Mouse (Mus musculus) liver, embryonic 14.5 days (tissue): ENCODE measurements around the gene Endog. TPM values are rescaled to one million over a fixed set of nuclear protein-coding genes. Genes with fewer than 3 reads are reported as not detected.

ENCODE experiments used
- ATAC-seq: fragments of 200-750 bp; cut with Nextera tagmentation; 2 replicates; pipeline ENCODE4 v1.8.0; 2017; ENCODE audit warnings: moderate number of reproducible peaks, mild to moderate bottlenecking, moderate library complexity; ENCODE audit not compliant: insufficient read depth
- DNase-seq, 3 experiments: peaks; one replicate each; pipeline ENCODE4 v3.0.0-alpha.2; 2012 to 2013; ENCODE audit warnings: low read depth in 3 of 3, low spot score in 3 of 3
- H3K27ac ChIP-seq: fragments of 300-500 bp; sonication (generic); 2 replicates; pipeline ENCODE4 v1.5.1; 2014; ENCODE audit warnings: moderate library complexity, mild to moderate bottlenecking, control low read depth, inconsistent platforms
- H3K27me3 ChIP-seq: fragments of 300-500 bp; sonication (generic); 2 replicates; pipeline ENCODE4 v1.6.1; 2014; ENCODE audit warnings: mild to moderate bottlenecking, low read length, moderate library complexity; ENCODE audit not compliant: control insufficient read depth, insufficient read depth
- H3K36me3 ChIP-seq: fragments of 300-500 bp; sonication (generic); replicated peaks from 2 replicates; pipeline ENCODE4 v1.6.1; 2014; ENCODE audit warnings: low read depth; ENCODE audit not compliant: control insufficient read depth, insufficient read depth
- H3K4me1 ChIP-seq, 2 experiments: fragments of 200-500 bp in 1 of 2; fragments of 300-500 bp in 1 of 2; sonication (generic) in 1 of 2; replicated peaks; 2 replicates each; pipeline ENCODE4 v1.6.1; 2012 to 2014; ENCODE audit warnings: antibody characterized with exemption in 1 of 2, inconsistent platforms in 1 of 2, low read length in 1 of 2; ENCODE audit not compliant: control insufficient read depth in 2 of 2, insufficient read depth in 2 of 2
- H3K4me2 ChIP-seq: fragments of 300-500 bp; sonication (generic); 2 replicates; pipeline ENCODE4 v1.6.1; 2014; ENCODE audit warnings: low read depth, mild to moderate bottlenecking, control low read depth, moderate library complexity
- H3K4me3 ChIP-seq, 2 experiments: fragments of 200-500 bp in 1 of 2; fragments of 300-500 bp in 1 of 2; sonication (generic) in 1 of 2; 2 replicates each; pipeline ENCODE4 v1.5.1; 2012 to 2014; ENCODE audit warnings: low read depth in 2 of 2, low read length in 2 of 2, mild to moderate bottlenecking in 2 of 2, control low read depth in 1 of 2, inconsistent platforms in 1 of 2, moderate library complexity in 1 of 2; ENCODE audit not compliant: insufficient read depth in 1 of 2
- H3K9ac ChIP-seq: fragments of 300-500 bp; sonication (generic); replicated peaks from 2 replicates; pipeline ENCODE4 v1.6.1; 2014; ENCODE audit warnings: mild to moderate bottlenecking, control low read depth, moderate library complexity
- H3K9me3 ChIP-seq: fragments of 300-500 bp; sonication (generic); 2 replicates; pipeline ENCODE4 v1.6.1; 2016; ENCODE audit warnings: low read length, mixed read lengths; ENCODE audit not compliant: control insufficient read depth
- CTCF ChIP-seq: IDR thresholded peaks from 2 replicates; pipeline ENCODE4 v1.5.1; 2016; ENCODE audit warnings: antibody characterized with exemption, low read depth, control low read depth
- EP300 ChIP-seq: IDR thresholded peaks from 2 replicates; pipeline ENCODE4 v1.6.1; 2016; ENCODE audit warnings: antibody characterized with exemption, low read depth
- WGBS: fragments of 180-500 bp; shearing (Covaris S2); extraction: QIAGEN DNeasy Blood & Tissue Kit; methylation state at CpG from one replicate; pipeline ENCODE4 v1.1.7; 2014; ENCODE audit not compliant: insufficient replicate concordance; 5-methylcytosine and 5-hydroxymethylcytosine counted together
- polyA plus RNA-seq, 2 experiments: library from polyadenylated mRNA; depleted of rRNA in 1 of 2; stranded (reverse) in 1 of 2; unstranded in 1 of 2; fragments of >200 nt; fragmentation: Nextera tagmentation in 1 of 2; extraction: Ambion mirVana in 1 of 2; gene quantifications; 2 replicates each; pipeline versions ENCODE4 v1.2.1 to v1.2.3; 2012 to 2014

Gene Endog
- polyA plus RNA-seq, 2 experiments = 11.9 to 20.3 TPM

- ATAC-seq = no peak
These were observed 43.5 kb downstream of the Endog start for GRCm38 (mm10) chr2:30214745-30215144.

GRCm38 (mm10) chr2:30215493-30215892, 44.2 kb downstream of the Endog start:
- Histone ChIP-seq H3K4me2 (no peak overlapping the region), H3K9ac (no peak overlapping the region), H3K4me1 (peaks cover 0 to 4% of the 10 kb centered on the region in 2 experiments; a peak in 1 of 4 replicates), H3K4me3 (no peak overlapping the region), H3K36me3 (no peaks in the 10 kb centered on the region), H3K27ac (no peak overlapping the region), H3K27me3 (no peaks in the 10 kb centered on the region), H3K9me3 (no peaks in the 10 kb centered on the region)
- DNase-seq (no peak), ATAC-seq (no peak)
- TF ChIP-seq EP300 (no peak), CTCF (no peak)
- WGBS = 73% methylated on average over 6 of the region's 6 CpGs

More at GRCm38 (mm10) chr2:30214745-30215144, 43.5 kb downstream of the Endog start:
- H3K4me3 ChIP-seq = no peak overlapping the region
- peaks cover 0 to 4% of the 10 kb centered on the region in 2 experiments; a peak in 1 of 4 replicates for H3K4me1 ChIP-seq
- no peaks in the 10 kb centered on the region for H3K27me3 ChIP-seq
- H3K36me3 ChIP-seq = no peaks in the 10 kb centered on the region
- DNase-seq = no peak
- no peaks in the 10 kb centered on the region for H3K9me3 ChIP-seq
- no peak overlapping the region for H3K4me2 ChIP-seq
- TF ChIP-seq EP300 = no peak
- no peak for TF ChIP-seq CTCF
- no peak overlapping the region for H3K27ac ChIP-seq
- H3K9ac ChIP-seq = no peak overlapping the region
- WGBS = 67% methylated on average over 3 of the region's 3 CpGs

DNA sequence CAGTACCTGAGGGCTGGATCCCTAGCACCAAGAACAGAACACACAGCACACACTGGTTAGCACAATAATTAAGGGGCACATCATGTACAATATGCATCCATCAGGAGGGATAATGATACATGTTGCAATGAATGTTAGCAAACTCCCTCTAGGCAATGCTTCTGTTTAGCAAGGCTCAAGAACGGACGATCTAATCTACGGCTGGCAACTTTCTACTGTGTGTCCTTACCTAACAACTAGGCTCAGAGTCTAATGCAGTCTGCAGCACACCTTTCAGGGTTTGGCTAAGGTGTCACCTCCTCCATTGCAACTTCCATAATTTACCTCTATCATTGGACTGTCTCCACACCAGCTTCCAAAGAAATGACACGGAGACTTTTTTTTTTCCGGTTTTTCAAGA, 45.0 kb downstream of the Endog start:
- H3K9me3 ChIP-seq = no peaks in the 10 kb centered on the region
- ATAC-seq (no peak), DNase-seq (no peak)
- peaks cover 0 to 4% of the 10 kb centered on the region in 2 experiments; a peak in 1 of 4 replicates for H3K4me1 ChIP-seq
- TF ChIP-seq CTCF (no peak), EP300 (no peak)
- no peaks in the 10 kb centered on the region for H3K27me3 ChIP-seq
- no peaks in the 10 kb centered on the region for H3K36me3 ChIP-seq
- H3K4me2 ChIP-seq = no peak overlapping the region
- 85% methylated on average over 5 of the region's 5 CpGs for WGBS
- H3K27ac ChIP-seq = no peak overlapping the region
- H3K4me3 ChIP-seq = no peak overlapping the region
- no peak overlapping the region for H3K9ac ChIP-seq

Other genes starting within 250 kb of the Endog start
- gene Gle1, start 236.1 kb upstream of the Endog start, polyA plus RNA-seq (2012; rRNA removed) = 11.2 and 13.5 TPM in 2 replicates
- gene Gle1, start 236.1 kb upstream of the Endog start, polyA plus RNA-seq (2014; fragmentation: Nextera tagmentation; extraction: Ambion mirVana) = 17.6 and 20.5 TPM in 2 replicates
- gene Sptan1, start 205.9 kb upstream of the Endog start, polyA plus RNA-seq (2012; rRNA removed) = 11.5 and 21.1 TPM in 2 replicates
- gene Sptan1, start 205.9 kb upstream of the Endog start, polyA plus RNA-seq (2014; fragmentation: Nextera tagmentation; extraction: Ambion mirVana) = 14.5 and 14.6 TPM in 2 replicates
- gene Wdr34, start 122.6 kb upstream of the Endog start, polyA plus RNA-seq (2012; rRNA removed) = 5.6 and 5.8 TPM in 2 replicates
- 6.0 and 6.8 TPM in 2 replicates for gene Wdr34, start 122.6 kb upstream of the Endog start, polyA plus RNA-seq (2014; fragmentation: Nextera tagmentation; extraction: Ambion mirVana)
- gene Set, start 114.1 kb upstream of the Endog start, polyA plus RNA-seq (2012; rRNA removed) = 56.1 and 159 TPM in 2 replicates
- 179 and 189 TPM in 2 replicates for gene Set, start 114.1 kb upstream of the Endog start, polyA plus RNA-seq (2014; fragmentation: Nextera tagmentation; extraction: Ambion mirVana)
- 3.0 and 3.5 TPM in 2 replicates for gene Pkn3, start 93.8 kb upstream of the Endog start, polyA plus RNA-seq (2012; rRNA removed)
- gene Pkn3, start 93.8 kb upstream of the Endog start, polyA plus RNA-seq (2014; fragmentation: Nextera tagmentation; extraction: Ambion mirVana) = 1.8 and 2.0 TPM in 2 replicates
- gene Zdhhc12, start 77.8 kb upstream of the Endog start, polyA plus RNA-seq (2012; rRNA removed) = 23.4 and 25.5 TPM in 2 replicates
- 17.4 and 21.5 TPM in 2 replicates for gene Zdhhc12, start 77.8 kb upstream of the Endog start, polyA plus RNA-seq (2014; fragmentation: Nextera tagmentation; extraction: Ambion mirVana)
- gene Zer1, start 46.9 kb upstream of the Endog start, polyA plus RNA-seq (2012; rRNA removed) = 8.1 and 8.5 TPM in 2 replicates
- 1.9 and 2.0 TPM in 2 replicates for gene Zer1, start 46.9 kb upstream of the Endog start, polyA plus RNA-seq (2014; fragmentation: Nextera tagmentation; extraction: Ambion mirVana)
- 11.3 and 12.7 TPM in 2 replicates for gene Tbc1d13, start 37.7 kb upstream of the Endog start, polyA plus RNA-seq (2012; rRNA removed)
- gene Tbc1d13, start 37.7 kb upstream of the Endog start, polyA plus RNA-seq (2014; fragmentation: Nextera tagmentation; extraction: Ambion mirVana) = 3.6 and 3.9 TPM in 2 replicates
- gene Spout1, start 7.0 kb downstream of the Endog start, polyA plus RNA-seq (2012; rRNA removed) = 18.6 and 20.3 TPM in 2 replicates
- gene Spout1, start 7.0 kb downstream of the Endog start, polyA plus RNA-seq (2014; fragmentation: Nextera tagmentation; extraction: Ambion mirVana) = 18.7 and 25.2 TPM in 2 replicates
- gene Kyat1, start 34.4 kb downstream of the Endog start, polyA plus RNA-seq (2012; rRNA removed) = 14.3 and 16.8 TPM in 2 replicates
- gene Kyat1, start 34.4 kb downstream of the Endog start, polyA plus RNA-seq (2014; fragmentation: Nextera tagmentation; extraction: Ambion mirVana) = 9.5 and 11.6 TPM in 2 replicates
- gene Lrrc8a, start 66.2 kb downstream of the Endog start, polyA plus RNA-seq (2012; rRNA removed) = 3.4 and 3.6 TPM in 2 replicates
- gene Lrrc8a, start 66.2 kb downstream of the Endog start, polyA plus RNA-seq (2014; fragmentation: Nextera tagmentation; extraction: Ambion mirVana) = 10.8 and 11.8 TPM in 2 replicates
- gene Gm28035, start 69.1 kb downstream of the Endog start, polyA plus RNA-seq (2012; rRNA removed) = 0.90 and 1.1 TPM in 2 replicates
- gene Gm28035, start 69.1 kb downstream of the Endog start, polyA plus RNA-seq (2014; fragmentation: Nextera tagmentation; extraction: Ambion mirVana) = 0.04 TPM in 1 of 2 replicates, not detected in the other
- 15.9 and 18.1 TPM in 2 replicates for gene Phyhd1, start 94.7 kb downstream of the Endog start, polyA plus RNA-seq (2012; rRNA removed)
- 9.8 and 10.3 TPM in 2 replicates for gene Phyhd1, start 94.7 kb downstream of the Endog start, polyA plus RNA-seq (2014; fragmentation: Nextera tagmentation; extraction: Ambion mirVana)
- not detected in 2 replicates for gene Gm28038, start 109.5 kb downstream of the Endog start, polyA plus RNA-seq (2012; rRNA removed)
- gene Gm28038, start 109.5 kb downstream of the Endog start, polyA plus RNA-seq (2014; fragmentation: Nextera tagmentation; extraction: Ambion mirVana) = not detected in 2 replicates
- 4.6 and 5.1 TPM in 2 replicates for gene Dolk, start 114.8 kb downstream of the Endog start, polyA plus RNA-seq (2012; rRNA removed)
- gene Dolk, start 114.8 kb downstream of the Endog start, polyA plus RNA-seq (2014; fragmentation: Nextera tagmentation; extraction: Ambion mirVana) = 10.9 and 11.4 TPM in 2 replicates
- gene Nup188, start 114.9 kb downstream of the Endog start, polyA plus RNA-seq (2012; rRNA removed) = 15.7 and 16.1 TPM in 2 replicates
- 19.1 and 20.8 TPM in 2 replicates for gene Nup188, start 114.9 kb downstream of the Endog start, polyA plus RNA-seq (2014; fragmentation: Nextera tagmentation; extraction: Ambion mirVana)
- 22.2 and 23.1 TPM in 2 replicates for gene Sh3glb2, start 187.8 kb downstream of the Endog start, polyA plus RNA-seq (2012; rRNA removed)
- gene Sh3glb2, start 187.8 kb downstream of the Endog start, polyA plus RNA-seq (2014; fragmentation: Nextera tagmentation; extraction: Ambion mirVana) = 13.6 and 15.4 TPM in 2 replicates
- gene Miga2, start 192.7 kb downstream of the Endog start, polyA plus RNA-seq (2012; rRNA removed) = 6.1 and 6.9 TPM in 2 replicates
- gene Miga2, start 192.7 kb downstream of the Endog start, polyA plus RNA-seq (2014; fragmentation: Nextera tagmentation; extraction: Ambion mirVana) = 5.3 and 5.8 TPM in 2 replicates
- 17.0 and 23.1 TPM in 2 replicates for gene Dolpp1, start 220.8 kb downstream of the Endog start, polyA plus RNA-seq (2012; rRNA removed)
- gene Dolpp1, start 220.8 kb downstream of the Endog start, polyA plus RNA-seq (2014; fragmentation: Nextera tagmentation; extraction: Ambion mirVana) = 13.5 and 17.4 TPM in 2 replicates
- 14.6 and 15.0 TPM in 2 replicates for gene Crat, start 244.3 kb downstream of the Endog start, polyA plus RNA-seq (2012; rRNA removed)
- gene Crat, start 244.3 kb downstream of the Endog start, polyA plus RNA-seq (2014; fragmentation: Nextera tagmentation; extraction: Ambion mirVana) = 27.4 and 27.9 TPM in 2 replicates
- 78.2 and 103 TPM in 2 replicates for gene Ptpa, start 244.5 kb downstream of the Endog start, polyA plus RNA-seq (2012; rRNA removed)
- gene Ptpa, start 244.5 kb downstream of the Endog start, polyA plus RNA-seq (2014; fragmentation: Nextera tagmentation; extraction: Ambion mirVana) = 63.3 and 63.5 TPM in 2 replicates